Mouse (Mus musculus) spleen, postnatal 4 days (tissue): ENCODE measurements around the gene Slc16a10.

Experiments
- DNase-seq, 2 experiments: peaks; one replicate each; pipeline ENCODE4 v3.0.0; 2022; ENCODE audit warnings: low spot score in 2 of 2

Slc16a10 gene

DNA sequence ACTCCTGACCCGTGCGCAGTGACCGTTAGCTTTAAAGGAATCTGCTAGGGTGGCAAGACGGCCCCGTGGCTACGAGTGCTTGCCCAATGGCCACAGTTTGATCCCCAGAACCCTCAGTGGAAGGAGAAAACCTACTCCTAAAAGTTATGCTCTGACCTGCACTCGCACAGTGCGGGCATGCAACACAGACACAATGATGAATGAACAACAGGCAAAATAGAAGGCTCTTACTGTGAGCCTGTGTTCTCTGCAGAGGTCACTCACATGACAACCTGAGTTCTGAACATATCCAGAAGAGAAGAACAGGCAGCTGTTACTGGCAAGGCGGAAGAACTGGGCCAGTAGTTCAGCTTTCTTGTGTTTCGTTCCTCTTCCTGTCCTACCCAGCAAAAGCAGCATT, 73.5 kb downstream of the Slc16a10 start:
- DNase-seq, result no peak

DNA sequence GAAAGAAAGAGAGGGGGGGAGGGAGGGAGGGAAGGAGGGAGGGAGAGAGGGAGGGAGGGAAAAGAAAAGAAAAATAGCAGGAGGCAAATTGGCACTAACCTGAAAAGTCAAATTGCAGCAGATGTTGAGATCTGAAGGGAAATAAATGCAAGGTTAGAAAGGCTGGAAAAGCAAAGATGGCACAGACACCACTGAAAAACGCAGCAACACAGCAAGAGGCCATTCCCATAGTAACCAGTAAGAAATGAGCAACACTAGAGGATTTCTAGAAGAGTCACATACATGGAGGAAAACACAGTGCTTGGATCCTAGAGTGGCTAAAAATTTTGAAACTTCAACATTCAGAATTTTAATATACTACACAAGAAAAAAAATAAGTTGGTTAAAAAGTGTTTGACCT, 74.5 kb downstream of the Slc16a10 start:
- no peak for DNase-seq

DNA sequence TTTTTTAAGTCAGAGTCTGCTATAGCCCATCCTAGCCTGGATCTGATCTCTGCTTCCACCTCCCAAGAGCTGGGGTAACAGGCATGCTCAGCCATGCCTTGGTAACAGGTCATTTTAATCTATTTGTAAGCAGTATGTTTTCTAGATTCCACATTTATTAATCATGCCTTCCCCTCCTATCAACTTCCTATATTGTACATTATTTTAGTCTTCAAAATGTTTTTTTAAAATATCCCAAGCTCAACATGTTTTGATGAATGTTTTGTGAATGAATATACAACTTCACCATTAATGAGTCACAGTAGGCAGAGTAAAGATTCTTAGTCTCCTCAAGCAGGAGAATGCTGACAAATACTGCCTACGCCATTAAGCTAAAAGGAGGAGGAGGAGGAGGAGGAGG, 75.0 kb downstream of the Slc16a10 start:
- no peak for DNase-seq

DNA sequence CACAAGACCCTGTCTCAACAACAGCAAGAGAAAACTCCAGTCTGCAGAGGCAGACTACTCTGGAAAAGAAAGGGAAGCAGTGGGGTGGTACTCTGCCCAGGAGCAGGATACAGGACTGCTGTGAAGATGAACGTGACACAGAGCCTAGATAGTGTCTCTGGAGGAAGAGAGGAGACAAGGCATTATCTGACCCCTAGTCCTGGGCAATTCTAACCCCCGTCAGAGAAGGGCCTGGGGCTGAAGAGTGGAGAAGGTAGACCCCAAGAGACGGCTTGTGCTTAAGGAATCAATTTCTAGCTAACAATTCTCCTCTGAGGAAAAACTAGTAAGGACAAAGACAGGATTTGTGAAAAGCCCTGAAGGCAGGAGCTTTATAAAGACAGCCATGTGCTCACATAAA, 76.7 kb downstream of the Slc16a10 start:
- DNase-seq, result no peak

DNA sequence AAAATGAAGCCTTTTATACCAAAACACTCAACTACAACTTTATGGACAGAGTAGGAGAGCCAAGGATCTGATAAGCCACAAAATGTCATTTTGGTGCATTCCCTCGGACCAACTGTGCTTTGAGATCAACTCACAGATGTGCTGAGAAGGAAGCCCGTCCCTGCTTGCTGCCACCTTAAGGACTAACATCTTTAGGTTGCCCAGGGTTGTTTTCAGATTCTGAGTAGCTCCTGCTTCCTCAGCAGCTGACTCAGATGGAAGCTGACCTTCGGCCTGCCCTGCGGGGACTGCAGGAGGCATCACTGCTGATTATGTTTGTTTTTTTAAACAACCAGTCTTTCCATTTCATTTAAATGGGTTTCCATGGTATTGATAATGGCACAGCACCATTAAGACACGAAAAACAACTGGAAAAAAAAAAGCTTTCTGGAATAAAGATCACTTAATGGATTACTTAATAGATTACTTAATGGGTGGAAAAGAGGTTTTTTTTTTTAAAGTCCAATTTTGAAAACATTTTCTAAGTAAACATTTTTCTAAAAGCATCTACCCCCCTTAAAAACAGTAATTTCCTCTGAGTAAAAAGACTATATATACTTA, 78.7 kb downstream of the Slc16a10 start:
- no peak for DNase-seq

DNA sequence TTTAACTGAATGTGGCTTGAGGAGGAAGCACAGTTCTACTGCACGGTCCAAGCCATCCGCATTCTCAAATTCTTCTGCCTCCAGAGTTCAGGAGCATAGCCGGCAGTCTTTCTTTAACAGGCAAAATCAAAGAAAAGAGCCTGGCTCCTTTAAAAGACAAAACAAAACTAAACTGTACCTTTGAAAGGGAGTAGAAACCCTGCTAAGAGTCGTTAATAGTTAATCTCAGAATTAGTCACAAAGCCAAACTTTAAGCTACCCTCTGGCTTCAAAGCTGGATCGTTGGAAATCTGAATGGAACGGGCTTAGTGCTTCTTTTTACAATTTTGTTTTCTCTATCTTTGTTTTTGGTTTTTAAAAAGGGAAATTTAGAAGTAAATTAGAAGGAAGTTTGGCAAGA, 79.2 kb downstream of the Slc16a10 start:
- no peak for DNase-seq

DNA sequence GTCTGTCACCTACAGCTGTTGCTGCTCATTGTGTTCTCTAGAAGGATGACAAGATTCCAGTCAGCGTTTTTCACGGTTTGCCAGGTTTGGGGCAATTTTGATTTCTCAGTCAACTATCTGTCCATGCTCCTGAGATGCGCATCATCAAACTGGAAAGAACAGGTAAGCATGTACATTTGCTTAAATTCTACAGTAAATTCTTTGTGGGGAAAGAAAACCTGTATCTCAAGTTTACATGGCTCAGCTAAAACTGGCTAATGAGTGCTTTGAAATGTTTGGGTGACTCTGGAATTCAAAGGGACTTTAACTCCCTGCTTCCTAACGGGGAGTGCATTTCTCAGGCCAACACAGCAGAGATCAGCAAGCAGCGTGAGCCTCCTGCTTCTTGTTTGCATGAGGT, 80.1 kb downstream of the Slc16a10 start:
- DNase-seq, result no peak

DNA sequence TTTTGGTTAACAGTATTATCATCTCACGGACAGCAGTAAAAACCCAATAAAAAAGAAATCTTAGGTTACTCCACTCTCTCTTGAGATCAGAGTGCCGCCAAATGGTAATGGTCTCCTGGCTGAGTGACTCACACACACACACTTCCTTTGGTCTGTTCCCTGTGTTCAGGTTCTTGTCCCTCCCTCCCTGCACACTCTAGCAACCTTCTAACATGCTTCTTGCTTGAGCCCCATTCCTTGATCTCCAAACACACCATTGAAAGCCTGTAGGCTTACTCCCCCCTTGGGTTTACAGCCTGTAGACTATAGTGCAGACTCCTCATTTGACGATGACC, 83.3 kb downstream of the Slc16a10 start:
- DNase-seq, result no peak

DNA sequence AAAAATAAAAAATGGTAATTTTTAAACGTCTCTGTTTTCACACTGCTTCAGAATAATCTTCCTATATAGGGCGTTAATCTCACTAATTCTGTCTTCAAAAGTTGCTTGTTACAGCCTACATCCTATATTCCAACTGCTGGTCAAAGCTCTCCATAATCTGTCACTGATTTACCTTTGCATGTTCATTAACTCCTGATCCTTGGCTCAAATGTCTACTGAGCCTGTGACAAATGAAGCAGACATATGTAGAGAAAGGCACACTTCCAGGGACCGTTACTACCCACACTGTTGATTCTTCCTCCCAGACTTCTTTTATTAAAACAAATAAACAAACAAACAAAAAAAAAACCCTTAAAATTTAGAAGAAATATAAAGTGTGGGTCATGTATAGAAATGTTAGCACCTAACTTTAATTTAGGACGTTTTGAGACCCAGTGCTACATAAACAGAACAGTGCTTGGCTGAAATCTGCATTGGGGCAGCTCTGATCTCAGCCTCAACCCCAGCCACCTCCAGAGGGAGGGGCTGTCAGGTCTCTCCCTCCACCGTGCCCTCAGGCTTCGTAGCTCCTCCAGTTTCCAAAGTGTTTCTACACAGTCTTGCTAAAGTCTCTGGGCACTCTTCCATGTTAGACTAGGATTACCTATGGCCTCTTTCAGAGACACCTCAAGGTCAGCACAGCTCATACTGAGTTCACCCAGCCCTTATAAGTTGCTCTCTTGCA, 83.8 kb downstream of the Slc16a10 start:
- no peak for DNase-seq

DNA sequence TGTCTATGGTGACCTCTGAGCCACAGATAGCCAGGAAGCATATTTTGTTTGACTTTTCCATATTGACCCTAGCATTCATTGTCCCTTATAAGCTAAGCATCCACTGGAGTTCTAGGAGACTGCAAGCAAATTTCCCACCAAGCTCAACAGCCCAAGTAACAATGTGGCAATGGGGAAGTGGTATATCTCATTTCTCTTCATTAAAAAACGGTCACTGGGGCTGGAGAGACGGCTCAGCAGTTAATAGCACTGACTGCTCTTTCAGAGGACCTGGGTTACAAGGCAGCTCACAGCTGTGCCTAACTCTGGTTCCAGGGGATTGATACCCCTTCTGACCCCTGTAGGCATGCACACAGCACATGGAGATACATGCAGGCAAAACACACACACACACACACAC, 84.4 kb downstream of the Slc16a10 start:
- no peak for DNase-seq

DNA sequence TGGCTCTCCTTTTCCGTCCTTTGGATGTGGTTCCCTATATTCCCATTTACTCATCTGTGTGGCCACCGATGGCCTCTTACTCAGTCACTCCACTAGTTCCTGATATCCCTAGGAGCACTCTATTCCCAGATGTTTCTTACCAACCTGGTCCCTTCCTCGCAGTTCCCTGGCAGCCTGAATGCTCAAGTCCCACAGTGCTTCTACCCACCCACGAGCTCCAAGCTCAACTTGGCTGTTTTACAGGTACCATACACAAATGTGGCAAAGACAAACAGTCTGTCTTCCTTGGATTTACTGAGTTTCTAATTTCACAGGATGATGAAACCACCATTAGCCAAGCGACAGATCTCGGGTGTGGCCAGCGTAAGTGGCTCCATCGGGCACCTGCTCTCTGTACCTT, 87.6 kb downstream of the Slc16a10 start:
- no peak for DNase-seq

DNA sequence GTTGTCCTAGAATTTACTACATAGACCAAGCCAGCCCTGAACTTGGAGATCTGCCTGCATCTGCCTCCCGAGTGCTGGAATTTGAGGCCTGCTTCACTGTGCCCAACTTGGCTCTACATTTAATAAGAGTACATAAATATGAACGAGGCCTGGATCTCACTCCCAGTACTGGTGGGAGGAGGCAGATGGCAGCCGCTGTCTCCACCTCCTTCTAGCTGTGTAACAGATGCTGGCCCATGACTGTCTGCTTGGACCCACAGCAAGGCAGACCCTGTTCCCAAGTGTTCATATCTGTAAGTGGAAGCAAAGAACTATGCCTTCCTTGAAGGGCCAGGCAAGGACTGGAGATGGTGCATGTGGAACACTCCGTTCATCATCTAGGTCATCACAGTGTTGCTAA, 88.2 kb downstream of the Slc16a10 start:
- DNase-seq, result no peak

DNA sequence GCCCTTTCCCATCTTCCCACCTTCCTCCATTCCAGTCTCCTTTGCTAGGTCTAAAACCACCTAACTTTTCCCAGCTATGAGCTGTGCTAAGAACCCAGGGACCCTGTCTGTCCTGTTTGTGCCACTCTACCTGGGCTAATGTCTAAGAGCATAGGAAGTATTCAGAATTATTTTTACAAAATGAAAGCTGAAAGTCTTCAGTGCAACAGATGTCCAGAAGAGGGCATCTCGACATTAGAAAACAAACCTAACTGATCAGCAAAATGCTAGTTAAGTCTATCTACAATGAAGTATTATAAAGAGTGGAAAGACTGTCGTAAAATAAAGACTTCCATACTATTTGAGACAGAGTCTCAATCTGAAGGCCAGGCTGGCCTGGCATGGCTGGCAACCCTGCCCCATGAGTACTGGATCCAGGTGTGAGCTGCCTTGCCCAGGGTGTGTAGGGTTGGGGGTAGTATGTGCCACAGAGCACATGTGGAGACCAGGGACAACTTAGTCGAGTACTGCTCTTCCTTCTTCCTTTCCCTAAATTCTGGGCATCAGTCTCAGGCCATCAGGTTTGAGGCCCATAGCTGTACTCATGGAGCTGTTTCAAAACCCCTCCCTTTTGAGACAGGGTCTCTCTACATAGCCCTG, 88.7 kb downstream of the Slc16a10 start:
- no peak for DNase-seq

DNA sequence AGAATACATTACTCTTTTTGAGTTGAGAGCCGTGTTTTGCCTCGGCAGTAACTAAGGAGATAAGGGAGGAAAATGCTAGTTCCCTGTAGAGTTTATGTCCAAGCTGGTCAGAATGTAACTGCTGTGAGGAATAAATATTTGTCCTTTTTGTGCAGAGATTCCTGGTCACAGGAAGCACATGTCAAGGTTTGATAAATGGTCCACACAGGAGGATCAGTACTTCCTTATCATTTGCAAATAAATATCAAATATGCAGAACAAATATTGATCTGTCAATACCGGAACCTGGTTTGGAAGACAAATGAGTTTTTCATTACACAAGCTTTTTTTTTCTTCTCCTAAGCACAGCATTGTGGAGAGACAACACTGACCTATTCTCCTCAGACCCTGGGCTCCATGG, 90.1 kb downstream of the Slc16a10 start:
- no peak for DNase-seq

DNA sequence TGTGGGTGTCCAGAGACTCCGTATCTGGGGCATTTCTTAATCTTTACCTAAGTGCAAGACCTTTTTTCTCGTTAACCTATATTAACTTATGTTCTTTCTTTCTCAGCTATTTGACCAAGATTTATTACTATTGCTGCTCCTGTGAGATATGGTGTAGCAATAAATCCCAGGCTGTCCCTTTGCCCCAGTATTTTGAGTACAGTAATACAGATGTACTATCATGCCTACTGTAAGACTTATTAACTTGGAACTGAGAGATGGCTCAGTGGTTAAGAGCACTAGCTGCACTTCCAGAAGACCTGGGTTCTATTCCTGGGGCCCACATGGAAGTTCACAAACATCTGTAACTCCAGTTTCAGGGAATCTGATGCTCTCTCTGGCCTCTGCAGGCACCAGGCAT, 91.3 kb downstream of the Slc16a10 start:
- no peak for DNase-seq

DNA sequence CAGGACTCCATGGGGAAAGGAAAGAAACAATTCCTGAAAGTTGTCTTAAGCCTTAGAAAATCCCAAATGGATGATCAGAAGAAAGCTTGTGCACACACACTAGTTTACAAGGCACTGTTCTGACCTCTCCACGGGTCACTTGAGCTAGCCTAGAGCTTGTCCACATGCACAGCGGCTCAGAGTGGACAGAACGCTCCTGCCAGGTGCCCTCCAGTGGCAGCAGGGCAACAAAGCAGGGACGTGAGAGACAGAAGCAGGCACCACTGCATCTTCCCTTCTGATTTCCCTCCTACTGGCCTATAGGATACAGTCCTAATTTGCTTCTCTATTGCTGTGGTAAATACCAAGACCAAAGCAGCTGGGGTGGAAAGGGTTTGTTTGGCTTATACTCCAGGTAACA, 100.7 kb downstream of the Slc16a10 start:
- peak in 1 of 2 experiments; percentile 48 for DNase-seq

DNA sequence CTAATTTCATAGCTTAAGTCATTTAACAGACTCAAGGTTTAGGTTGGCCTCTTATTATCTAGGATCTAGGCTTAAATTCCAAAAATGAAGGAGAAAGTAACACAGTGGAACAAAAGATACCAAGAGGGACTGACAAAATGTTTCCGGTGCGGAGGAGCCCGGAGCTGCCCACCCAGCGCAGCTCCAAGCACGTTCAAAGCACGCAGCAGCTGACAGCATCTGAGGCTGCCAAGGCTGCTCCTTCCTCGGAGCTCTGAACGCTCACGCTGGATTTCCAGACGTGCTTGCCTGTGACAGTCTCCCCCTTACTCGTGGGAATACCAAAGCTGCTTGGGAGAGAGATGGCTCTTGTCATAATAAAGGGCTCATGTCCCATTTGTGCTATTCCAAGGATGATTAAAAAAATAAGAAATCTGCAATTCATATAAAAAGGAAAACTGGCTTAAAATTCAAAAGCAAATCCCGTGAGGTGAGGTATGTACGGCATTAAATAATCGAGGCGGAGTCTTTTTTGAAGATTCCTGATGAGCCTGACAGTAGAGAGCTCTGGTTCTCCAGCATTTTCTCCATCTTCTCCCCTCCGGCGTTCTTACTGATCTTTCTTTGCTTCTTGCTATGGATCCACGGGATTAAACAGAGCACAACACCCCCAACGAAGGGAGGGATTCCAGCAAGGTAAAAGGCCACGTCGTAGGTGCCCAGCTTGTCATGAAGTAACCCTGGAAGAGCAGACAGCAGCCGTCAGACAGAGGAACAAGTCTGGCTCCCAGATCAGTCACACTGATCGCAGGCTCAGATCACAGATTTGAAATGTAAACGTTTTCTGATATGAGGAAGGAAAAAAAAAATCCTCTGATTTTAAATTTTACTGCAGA, 105.1 kb downstream of the Slc16a10 start:
- peak in 1 of 2 experiments; percentile 38 for DNase-seq

DNA sequence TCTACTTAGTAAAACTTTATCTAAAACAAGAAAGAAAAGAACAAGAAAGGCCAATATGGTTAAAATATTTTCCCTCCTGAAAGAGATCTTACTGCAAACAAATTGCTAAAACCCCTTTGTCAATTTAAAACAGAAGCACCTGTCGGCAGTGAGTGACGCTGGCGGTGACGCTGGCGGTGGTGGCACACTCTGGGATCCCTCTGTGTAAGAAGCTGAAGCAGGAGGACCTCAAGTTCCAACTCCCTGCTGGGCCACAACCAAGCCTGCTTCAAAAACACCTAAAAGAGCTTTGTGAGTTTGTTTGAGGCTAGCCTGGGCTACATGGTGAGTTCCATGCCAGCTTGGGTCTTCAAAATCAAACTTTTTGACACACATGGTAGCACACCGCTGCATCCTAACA, 107.1 kb downstream of the Slc16a10 start:
- DNase-seq, result peak in 1 of 2 experiments; percentile 48

DNA sequence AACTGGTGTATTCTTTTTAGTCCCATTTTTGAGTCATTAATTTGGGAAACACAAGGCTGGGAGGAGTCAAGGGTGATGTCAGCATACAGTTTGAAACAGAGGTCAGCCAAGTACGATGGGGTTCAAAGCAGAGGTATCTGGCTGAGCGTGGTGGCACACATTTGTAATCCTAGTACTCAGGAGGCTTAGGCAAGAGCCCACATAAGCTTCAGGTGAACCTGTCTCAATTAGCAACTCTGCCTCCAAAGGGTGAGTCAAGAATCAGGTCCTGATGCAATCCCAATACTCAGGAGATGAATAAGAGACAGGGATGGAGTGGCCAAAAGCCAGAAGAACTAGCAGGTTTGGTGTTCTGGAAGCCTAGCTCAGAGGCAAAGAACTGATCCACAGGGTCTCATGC, 109.2 kb downstream of the Slc16a10 start:
- DNase-seq, result peak in 1 of 2 experiments; percentile 26

DNA sequence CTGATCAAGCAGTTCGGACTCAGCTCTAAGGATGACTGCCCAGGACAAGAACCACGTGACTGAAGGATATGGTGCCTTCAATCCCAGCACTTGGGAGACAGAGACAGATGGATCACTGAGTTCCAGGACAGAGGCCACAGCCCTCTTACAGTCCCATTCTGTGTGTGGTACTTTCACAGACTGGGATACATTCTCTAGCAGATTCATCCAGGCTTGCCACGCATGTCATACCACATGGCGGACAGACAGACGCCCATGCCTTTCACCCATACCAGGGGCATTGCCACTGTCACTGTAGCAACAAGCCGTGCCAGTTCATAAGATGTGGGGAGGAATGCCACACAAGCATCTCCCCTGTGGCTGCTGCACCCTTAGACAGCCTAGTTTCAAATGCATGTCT, 111.3 kb downstream of the Slc16a10 start:
- DNase-seq, result peak in 1 of 2 experiments; percentile 28

DNA sequence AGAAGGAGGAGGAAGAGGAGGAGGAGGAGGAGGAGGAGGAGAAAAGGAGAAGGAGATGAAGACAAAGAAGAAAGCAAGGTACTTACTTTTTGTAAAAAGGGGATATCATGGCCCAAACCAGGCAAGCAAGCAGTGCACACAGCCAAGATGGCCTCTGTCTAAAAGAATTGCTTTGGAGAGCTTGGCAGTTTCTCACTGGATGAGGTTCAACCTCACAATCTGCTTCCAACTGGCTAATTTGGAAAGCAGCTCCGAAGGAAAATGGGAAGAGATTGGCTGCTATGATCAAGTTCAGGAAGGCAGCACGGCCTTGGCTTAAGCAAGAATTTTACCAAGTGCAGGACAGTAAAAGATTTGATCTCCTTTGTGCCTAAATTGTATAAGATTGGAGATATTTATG, 112.4 kb downstream of the Slc16a10 start:
- DNase-seq, result peak in 1 of 2 experiments; percentile 14

DNA sequence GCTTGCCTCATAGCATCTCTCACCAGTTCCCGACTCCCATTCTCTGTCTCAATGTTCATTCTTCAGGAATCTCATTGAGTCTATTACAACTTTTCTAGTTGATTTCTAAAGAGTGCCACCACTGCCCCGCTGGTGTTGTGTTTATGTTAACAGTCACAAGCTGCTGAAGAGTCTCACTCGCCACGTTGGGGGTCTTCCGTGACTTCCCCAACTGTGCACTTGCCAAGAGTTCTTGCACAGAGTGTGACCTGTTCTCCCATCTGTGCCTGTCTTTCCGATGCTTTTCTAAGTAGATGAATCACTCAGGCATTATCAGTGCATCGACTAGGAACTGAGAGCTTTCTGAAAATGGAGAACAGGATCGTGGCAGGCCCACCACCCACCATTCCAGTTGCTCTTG, 114.0 kb downstream of the Slc16a10 start:
- DNase-seq, result peak in 1 of 2 experiments; percentile 37
